Mouse (Mus musculus) c-Kit-positive CD71-positive TER-119-negative erythroid progenitor cells, embryonic 14.5 days (primary cell): ENCODE results near the gene Pnpo.

Experiments
- DNase-seq: peaks from one replicate; pipeline ENCODE4 v3.0.0-alpha.2; 2013; ENCODE audit warnings: low read depth

The Pnpo gene

DNA sequence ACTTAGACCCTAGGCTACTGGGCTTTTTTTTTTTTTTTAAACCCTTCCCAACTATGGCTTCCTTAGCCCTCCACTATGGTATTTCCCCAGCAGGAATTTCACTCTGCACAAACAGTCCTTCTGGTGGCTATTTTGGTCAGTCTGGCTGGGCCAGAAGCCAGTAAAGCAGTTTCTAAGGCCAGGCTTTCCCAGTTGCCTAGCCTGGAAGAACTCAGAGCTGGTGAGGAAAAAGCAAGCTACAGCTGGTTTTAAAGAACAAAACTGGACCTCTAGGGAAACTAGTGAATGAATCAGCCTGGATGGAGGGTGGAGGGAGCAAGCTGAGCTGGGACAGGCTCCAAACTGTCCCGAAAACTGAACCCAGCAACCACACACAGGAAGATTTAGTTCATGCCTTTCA, 26.0 kb upstream of the Pnpo start:
- DNase-seq, result no peak

DNA sequence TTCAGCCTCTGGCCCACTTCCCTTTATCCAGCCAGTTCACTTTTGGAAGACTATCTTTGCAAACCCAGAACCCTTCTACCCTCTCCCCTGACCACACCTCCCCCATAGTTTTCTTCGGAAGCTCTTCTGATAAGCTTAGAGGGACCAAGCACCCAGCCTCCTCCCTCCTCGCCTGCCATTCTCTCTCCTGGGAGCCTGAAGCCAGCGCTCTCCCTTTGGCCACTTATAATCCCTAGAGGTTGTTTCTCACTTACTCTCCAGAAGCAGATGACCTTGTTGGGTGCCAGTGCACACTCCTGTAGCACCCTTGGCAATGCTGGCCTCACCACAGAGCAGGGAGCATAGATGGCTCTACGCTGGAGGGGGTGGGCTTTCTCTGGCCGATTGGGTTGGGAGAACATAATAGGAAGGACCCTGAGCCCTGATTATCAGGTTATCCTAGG, 25.5 kb upstream of the Pnpo start:
- DNase-seq, result no peak

DNA sequence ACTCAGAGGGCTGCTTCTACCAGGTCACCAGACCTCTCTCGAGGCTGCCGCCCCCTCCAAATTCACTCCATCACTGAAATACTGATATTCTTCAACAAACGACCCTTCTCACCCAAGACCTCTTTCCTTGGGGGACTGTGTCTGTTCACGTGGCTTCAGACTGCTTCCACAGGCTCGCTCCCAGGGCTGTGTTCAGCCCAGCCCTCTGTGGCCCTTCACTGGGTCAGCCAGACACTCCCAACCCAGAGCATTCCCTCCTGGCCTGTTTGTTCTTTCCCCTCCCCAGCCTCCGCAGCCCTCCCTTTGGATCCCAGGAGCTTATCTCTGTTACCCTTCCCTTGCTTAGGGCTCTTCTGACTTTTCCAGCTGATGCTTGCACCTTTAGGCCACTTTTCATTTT, 24.7 kb upstream of the Pnpo start:
- no peak for DNase-seq

DNA sequence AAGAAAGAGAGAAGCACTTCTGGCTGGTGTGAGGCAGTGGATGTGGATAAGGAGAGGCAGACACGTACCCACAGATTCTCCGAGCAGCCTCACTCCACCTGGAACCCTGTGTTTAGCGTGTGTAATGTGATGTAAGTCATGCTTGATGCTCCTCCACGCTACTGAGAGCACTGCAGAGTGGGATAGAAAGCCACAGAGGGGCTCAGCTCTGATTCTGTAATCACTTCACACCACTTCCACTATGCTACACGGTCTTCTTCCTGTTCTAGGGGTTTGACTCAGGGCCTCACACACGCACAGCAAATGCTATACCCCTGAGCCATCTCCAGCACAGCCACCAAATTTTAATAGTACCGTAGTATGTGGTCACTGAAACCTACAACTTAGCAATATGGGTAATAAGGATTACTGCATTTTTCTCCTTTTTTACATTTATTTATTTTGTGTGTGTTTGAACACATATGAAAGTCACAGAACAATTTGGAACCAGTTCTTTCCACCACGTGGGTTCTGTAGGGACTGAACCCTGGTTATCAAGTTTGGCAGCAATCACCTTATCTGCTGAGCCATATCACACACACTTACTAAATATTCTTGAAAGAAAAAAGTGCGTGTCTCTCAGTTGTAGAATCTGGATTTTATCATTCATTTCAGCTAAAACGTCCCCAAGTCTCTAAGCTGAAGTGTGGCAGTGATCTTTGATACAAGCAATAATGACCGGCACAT, 23.9 kb upstream of the Pnpo start:
- DNase-seq, result no peak

DNA sequence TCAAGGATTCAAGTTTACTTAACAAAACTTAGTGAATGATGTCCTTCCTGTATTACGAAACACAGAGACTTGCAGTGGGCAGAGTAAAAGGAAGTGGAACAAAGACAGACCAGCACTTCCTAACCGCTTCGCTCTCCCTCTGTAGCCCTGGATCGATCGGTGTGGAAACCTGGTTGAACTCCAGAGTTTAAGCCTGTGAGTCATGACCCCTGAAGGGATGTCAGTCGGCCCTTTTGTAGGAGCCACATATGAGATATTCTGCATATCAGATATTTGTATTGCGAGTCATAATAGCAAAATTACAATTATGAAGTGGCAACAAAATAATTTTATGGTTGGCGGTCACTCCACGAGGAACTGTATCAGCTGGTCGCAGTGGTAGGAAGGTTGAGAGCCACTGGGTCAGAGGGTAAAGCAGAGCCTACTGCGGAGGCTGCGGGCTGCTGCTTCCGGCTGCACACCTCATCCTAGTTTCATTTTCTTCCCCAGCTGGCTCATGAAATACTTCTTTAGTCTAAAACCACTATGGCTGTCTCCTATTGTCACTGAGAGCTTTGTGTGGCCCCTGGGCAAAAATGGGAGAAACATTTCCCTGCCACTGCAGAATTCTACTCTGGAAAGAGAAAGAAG, 23.2 kb upstream of the Pnpo start:
- no peak for DNase-seq

DNA sequence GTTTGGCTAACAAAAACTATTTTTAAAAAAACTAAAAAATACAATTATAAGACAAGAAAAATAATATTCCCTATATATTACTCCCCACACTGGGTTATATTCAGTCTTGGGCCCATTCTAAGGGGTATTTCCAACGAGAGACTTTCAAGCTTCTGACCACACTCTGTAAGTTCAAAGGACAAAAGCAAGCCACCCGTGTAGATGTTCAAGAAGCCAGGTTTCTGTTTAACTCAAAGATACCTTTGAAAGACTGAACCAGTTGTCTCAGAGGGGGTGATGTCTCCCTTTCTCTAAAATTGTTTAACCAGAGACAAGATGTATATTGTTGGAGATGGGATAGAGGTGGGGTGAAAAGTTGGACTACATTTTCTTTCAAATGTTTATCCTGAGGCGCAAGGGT, 22.4 kb upstream of the Pnpo start:
- DNase-seq, result no peak

DNA sequence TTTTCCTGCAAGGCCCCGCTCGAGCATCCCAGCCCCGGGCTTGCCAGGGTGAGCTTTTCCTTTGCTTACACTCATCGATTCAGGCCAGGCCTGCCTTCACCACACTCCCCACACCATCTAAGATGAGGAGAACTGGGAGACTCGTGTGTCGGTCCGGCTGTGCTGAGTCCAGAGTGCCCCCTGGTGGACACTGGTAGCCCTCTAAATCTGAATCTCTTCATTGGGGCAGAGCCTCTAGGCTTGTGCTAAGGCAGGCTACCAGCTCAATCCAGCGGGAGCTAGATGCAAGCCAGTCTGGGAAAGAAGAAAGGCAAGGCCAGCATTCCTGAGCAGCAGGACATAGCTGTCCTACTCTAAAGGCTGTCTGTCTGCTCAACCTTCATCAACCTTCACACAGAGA, 19.8 kb upstream of the Pnpo start:
- DNase-seq, result no peak

DNA sequence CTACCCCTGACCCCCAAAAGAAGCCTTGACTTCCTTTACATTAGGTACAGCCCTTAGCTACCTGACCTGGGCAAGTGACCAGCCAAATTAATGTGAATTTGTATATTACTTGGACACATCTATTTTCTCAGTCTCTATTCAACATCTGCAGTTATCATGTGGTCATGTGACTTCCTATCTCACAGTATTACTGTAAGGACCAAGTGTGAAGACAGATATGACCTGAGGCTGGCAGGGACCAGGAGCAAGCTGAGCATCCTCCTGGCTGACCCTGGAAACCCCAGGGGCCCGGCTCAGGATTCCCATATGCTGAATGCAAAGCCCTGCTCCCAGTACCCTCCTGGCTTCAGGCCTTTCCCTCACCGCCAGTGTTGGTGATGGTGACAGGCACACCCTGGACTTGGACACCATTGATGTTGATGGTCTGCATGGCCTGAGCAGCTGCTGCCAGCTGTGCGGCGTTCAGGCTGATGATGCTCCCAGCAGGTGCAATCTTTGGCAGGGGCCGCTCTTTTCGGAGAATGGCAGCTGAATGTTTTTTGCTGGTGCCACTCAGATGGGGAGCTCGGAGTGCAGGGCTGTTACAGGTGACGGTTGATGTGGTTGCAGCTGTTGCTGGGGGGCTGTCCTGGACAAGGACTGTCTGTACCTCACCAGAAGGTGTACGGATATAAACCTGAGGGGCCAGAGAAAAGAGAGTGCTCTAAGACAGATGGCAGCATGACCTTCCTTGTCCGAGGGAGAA, 13.4 kb upstream of the Pnpo start:
- no peak for DNase-seq

DNA sequence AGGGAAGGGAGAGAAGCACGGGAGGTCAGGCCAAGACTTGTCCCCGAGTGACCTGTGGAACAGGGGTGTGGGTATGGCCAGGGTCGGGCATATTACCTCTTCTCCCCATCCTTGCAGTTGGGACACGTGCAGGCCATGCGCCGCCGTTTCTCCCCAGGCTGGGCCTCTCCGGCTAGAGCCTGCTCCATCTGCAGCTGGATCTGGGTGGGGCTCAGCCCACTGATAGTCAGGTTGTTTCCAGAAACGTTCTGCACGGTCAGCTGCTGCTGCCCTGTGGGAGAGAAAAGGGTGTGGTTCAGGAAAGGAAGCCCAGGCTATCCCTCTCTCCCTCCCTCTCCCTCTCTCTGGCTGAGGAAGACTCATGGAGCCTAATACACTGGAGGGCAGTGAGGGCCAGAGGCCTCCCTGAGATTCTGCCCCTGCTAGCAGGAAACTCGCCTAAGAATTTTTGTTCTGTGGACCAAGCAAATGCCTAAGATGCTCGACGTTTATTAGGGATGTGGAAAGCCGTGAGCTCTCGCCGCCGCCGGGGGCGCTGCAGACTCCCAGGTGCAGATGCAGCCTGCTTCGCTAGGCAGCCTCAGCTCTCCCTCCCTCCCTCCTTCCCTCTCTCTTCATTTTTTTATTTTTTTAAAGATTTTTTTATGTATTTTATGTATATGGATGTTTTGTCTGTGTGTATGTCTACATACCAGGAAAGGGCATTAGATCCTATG, 12.4 kb upstream of the Pnpo start:
- DNase-seq, result no peak

DNA sequence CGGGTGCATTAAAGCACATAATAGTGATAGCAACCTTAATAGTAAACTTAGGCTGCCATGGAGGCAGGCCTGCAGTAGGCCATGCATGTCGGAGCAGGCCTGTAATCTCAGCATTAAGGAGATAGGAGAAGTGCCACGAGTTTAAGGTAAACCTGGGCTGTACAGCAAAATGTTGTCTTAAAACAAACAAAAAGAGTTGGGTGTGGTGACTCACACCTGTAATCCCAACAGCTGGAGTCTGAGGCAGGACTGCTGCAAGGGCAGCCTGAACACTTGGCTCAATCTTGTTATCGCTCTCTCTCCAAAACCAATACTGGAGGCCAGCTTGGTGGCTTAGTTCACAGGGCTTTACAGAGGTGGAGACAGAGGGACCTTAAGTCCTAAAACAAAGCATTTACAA, 11.3 kb upstream of the Pnpo start:
- no peak for DNase-seq

DNA sequence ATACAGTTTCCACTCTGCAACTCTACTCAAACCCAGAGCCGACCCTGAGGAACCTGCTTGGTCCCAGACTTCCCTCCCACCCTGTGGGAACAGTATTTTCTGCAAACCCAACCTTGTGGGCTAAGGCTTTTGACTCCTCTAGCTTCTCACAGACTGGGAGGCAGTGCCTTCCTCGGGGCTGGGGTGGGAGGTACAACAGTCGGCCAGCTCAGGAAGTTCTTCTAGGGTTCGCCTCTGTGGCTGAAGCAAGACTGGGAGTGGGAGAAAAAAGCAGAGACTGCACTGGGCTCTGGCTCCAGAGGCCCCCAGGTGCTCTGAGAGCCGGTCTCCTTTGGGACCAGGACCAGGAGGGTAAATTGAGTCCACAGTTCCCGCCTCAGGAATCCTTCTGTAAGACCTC, 9.1 kb upstream of the Pnpo start:
- no peak for DNase-seq

DNA sequence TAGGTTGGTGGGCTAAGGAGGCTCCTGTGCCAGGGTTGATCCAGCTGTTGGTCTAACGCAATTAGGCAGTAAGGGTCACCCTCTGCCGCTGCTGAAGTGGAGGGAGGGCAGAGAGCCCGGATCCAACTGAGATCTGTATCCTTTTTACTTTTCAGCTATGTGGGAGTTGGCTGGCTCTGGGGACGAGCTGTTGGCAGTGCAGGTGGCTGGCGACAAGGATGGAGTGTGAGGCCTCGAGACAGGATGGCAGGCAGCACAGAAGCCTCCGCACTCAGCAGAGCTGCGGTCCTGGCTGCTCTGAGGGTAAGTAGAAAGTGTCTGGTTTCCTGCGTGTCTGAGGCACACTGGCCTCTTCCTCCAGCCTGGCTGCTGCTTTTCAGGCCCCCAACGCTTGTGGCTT, 8.6 kb upstream of the Pnpo start:
- DNase-seq, result no peak

DNA sequence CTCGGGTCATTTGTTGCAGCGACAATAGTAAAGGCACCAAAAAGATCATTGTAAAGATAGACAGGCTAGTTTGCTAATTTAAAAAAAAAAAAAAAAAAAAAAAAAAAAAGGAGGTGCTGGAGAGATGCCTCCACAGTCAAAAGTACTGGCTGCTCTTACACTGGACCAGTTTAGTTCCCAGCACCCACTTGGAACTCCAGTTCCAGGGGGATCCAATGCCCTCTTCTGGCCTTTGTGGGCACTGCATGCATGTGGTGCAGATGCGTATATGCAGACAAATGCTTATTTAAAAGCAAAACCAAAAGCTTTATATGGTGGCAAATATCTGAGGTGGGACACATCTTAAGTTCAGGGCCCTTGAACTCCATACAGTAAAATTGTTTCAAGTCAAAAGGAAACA, 7.0 kb upstream of the Pnpo start:
- no peak for DNase-seq

DNA sequence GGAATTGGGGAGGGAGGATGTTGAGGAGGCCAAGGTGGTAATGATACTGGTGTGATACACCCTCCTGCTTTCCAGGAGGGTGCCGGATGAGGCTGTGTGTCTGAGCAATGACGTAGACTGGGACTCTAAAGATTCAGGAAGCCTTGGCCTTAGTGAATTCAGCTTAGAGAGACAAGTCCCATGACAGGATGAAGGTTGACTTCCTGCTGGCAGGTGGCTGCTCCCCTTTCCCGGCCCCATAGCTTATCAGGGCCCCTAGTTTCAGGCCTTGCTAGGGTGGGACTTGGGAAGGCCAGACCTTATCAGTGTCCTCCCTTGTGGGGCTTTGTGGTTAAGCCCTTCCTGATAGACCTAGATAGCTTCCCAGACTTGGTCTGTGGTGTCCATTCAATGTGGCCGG, 4.1 kb upstream of the Pnpo start:
- DNase-seq, result peak; percentile 84

DNA sequence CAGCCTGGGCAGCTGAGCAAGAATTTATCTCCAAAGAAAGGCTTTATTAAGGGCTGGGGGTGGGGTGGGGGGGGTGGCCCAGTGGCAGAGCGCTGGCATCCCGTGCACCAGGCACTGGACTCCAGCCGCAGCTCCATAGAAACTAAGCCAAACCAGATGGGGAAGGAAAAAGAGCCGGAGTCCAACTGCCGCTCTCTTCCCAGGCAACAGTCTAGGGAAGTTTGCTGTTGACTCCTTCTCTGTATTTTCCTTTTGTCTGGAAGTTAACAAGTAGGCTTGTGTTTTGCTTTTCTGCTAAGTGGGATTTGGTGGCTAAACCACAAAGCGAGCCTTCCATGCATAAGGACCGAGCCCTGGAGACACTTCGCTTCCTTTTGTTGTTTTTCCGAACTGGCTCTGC, 2.7 kb upstream of the Pnpo start:
- no peak for DNase-seq

DNA sequence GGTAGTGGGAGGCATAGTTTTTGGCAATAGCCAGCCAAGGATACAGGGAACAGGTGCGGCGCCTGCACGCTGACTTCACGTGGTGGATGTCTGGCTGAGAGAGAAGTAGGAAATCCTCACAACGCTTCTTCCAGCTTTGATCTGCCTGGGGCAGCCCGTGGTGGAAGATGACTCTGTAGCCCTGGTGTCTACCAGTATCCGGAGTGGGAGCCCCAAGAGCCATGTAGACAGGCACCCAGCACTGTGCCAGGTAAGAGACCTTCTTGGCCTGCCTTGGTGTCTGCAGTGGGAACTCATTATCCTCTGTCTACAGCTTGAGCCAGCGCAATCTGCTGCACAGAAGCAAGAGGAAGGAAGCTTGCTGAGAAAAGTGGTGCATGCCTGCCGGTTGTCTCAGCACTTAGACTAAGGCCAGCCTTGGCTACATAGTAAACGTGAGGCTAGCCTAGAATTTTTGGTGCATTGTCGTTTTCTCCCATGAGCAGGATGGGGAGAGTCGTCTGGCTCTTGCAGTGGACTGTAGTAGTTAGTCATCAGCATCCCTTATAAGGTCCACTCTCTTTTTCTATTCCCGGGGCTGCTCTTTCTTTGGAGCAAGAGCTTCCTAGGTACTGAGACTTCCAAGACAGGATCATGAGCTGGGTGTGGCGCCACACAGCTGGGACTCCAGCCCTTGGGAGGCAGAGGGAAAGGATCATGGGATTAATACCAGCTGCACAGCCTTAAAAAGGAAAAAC, 1.2 kb upstream of the Pnpo start:
- no peak for DNase-seq

DNA sequence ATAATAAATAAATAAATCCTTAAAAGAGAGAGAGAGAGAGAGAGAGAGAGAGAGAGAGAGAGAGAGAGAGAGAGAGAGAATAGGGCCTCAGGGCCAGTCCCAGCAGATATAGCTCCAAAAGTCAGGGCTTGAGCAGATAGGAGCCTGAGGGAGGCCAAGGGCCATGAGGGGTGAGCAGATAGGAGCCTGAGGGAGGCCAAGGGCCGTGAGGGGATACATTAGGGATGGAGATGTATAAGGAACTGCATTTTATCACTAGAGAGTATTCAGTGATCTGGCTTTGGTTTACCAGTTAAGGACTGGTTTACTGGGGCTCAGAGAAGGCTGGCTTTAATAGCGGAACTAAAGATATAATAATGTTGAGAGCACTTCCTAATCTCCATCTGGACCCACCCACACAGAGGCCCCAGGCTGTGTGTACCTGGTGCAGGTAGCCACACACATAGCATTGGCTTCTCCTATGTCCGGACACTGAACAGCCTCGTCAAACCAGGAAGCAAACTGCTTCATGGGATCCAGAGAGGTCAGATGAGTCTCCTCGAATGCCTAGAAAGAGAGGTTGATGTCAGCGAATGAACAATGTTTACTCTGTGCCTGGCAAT, 1.7 kb downstream of the Pnpo start:
- DNase-seq, result peak; percentile 72

DNA sequence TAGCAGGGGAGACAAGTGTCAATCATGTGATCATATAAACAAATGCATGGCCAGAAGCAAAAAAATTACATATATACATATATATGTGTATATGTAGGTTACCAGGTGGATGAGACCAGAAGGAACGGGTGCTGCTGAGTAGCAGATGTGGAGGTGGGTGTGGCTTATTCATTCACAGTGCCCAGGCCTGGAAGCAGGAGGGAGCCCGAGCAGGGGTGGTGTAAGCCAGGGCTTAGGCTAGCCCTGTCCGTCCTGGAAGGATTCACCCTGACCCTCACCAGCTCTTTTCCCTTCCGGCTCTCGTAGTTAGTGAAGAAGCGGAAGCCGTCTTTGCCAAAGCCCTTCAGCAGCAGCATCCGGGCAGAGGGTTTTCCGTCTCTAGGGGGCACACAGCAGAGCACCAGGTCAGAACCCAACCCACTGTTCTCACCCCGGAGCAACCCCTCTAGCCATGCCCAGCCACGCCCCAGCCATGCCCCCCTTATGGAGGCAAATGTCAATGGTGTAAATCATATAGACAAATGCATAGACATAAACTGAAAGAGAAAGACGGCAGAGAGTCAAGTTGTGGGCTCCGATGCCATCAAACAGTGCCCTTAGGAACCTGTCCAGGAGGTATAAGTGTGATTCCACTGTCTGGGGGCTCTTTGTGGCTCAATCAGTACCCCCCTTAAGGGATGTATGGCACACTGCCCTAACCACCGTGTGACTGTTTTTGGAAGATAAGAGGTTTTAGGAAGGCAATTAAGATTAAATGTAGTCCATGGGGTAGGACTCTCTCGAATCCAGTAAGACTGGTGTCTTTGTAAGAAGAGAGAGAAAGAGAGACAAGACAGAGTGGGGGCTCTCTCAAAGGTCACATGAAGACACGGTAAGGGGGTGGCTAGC, 3.0 kb downstream of the Pnpo start:
- DNase-seq, result peak; percentile 82

DNA sequence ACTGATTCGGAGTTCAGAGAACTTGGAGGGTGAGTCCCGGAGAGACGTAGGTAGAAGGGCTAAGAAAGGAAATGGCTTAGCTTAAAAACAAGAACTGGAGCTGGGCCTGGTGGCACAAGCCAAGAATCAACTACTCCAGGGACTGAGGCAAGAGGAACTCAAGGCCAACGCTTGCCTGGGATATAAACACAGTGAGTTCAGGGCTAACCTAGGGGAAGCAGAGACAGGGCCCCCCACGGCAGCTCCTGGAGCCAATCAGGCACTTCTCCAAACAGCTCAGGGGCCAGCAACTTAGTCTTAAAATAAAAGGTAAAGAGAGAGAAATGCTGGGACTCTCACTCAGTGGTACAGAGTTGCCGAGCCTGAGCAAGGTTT, 5.4 kb downstream of the Pnpo start:
- no peak for DNase-seq

DNA sequence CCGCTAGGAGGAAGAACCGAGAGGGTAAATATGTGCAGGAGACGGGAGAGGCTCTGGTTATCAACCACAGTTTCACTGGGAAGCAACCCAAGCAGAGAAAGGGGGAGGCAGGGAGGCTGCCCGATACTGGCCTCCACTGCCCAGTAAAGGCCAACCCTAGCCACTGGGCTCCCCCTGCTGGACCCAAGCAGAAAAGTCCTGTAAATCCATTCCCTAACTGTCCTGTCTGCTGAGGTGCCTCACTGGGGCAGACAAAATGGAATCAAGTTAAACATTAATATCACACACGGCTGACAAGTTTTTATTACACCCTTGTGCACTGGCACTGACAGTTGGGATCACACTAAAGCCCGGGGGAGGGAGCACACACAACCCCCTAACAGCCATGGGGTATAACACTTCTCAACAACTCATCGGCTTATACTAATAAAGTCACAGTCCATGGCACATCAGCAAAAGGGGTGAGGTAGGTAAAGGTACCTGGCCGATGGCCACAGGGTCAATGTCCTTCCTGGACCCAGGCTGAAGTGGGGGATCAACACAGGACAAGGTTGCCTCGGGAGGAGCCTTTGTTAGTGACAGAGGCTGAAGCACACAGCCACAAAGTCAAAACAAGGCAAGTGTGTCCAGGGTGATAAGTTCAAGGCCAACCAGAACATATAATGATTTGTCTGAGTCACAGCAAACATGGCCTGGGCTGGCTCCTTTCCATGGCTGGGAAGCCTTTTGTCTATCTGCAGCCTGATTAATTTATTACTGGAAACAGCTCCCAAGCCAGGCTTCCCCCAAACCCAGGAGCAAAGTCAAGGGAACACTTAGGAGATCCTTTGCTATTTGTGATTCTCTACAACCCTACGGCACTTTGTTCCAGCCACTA, 6.0 kb downstream of the Pnpo start:
- DNase-seq, result no peak
